ENCODE assay signal across 10 mouse cellular contexts in genomic region chr12:59216676-59217266, GRCm38 (mm10). TPM values are rescaled to one million over a fixed set of nuclear protein-coding genes. Genes with fewer than 3 reads are reported as not detected.
DNase-seq lines count a peak whose midpoint lies in the region; ATAC-seq and TF ChIP-seq lines count a peak whose summit lies in the region.
"Had no signal": no experiment of that assay in that cellular context is flagged by ENCODE, and none has a peak within 500 bp of the region (broad histone marks: within the 10 kb centered on the region; RNA-seq: fewer than 3 reads in every experiment).

No protein-coding gene starts in this region.

- WGBS in spleen, adult 2 months = 17% methylated on average over 6 of the region's 6 CpGs
- 11% methylated on average over 5 of the region's 6 CpGs for WGBS in macrophage (ENCODE audit: missing documents)

- H3K36me3 ChIP-seq in spleen, adult 2 months (ENCODE audit: control insufficient read depth, insufficient read depth, low read length) = no peaks in the 10 kb centered on the region
- H3K36me3 ChIP-seq in macrophage (ENCODE audit: inconsistent target) = 0 out of 2 replicates have a peak, but pooled peaks cover 3% of the 10 kb centered on the region

- H3K79me2 ChIP-seq in macrophage (ENCODE audit: inconsistent target) = peaks cover 71% of the 10 kb centered on the region

- peaks cover 16% of the 10 kb centered on the region for H3K4me1 ChIP-seq in spleen, adult 2 months (ENCODE audit: control insufficient read depth, insufficient read depth, insufficient read length)

- no peak for TF ChIP-seq CTCF in spleen, adult 2 months (IDR thresholded peaks at IDR 0.05; ENCODE audit: extremely low read depth, insufficient read depth, insufficient read length, insufficient replicate concordance)

- H3K27me3 ChIP-seq in spleen, adult 2 months (ENCODE audit: control insufficient read depth, insufficient read depth, low read length) = no peaks in the 10 kb centered on the region
- H3K27me3 ChIP-seq: kidney, embryonic 15.5 days; Patski had no signal

- TF ChIP-seq POLR2A in spleen, adult 2 months (IDR thresholded peaks at IDR 0.05; ENCODE audit: low read depth, low read length) = no peak

- peak; percentile 38 for ATAC-seq in granulocyte monocyte progenitor cell, adult 5-6 weeks (replicated peaks; ENCODE audit: poor library complexity, severe bottlenecking)
- ATAC-seq: Patski had no signal

- H3K27ac ChIP-seq in spleen, adult 2 months (ENCODE audit: insufficient read depth, low read length) = peak overlapping the region; percentile 71; the same call in 1 of the 2 replicates
- H3K27ac ChIP-seq in macrophage = peak overlapping the region; percentile 87
- H3K27ac ChIP-seq: kidney, embryonic 15.5 days had no signal

- no peak for DNase-seq in spleen, adult 2 months (ENCODE audit: low read depth in 1 of 2, low spot score in 2 of 2)
- no peak for DNase-seq in spleen, postnatal 10 days (ENCODE audit: low spot score in 2 of 2)
- DNase-seq in adrenal gland, adult 18-20 months (ENCODE audit: low spot score in 2 of 2) = no peak
- no peak for DNase-seq in embryo, embryonic 11 days
- no peak for DNase-seq in c-Kit-positive CD71-positive TER-119-positive erythroid progenitor cells, embryonic 14.5 days (ENCODE audit: low spot score)
- DNase-seq: thymus, postnatal 36 days had no signal

- no peak overlapping the region; the same call in 1 of the 2 replicates for H3K4me3 ChIP-seq in spleen, adult 2 months (ENCODE audit: extremely low read depth, insufficient read depth, insufficient read length)
- peak overlapping the region; percentile 92 for H3K4me3 ChIP-seq in macrophage (ENCODE audit: inconsistent target)

RNA-seq across cellular contexts. Expression of gene Fbxo33, which starts 2.8 kb away (rescaled TPM):
- 6.5 and 6.9 TPM in 2 replicates for polyA plus RNA-seq in spleen, adult 2 months (2012; rRNA removed)
- total RNA-seq in granulocyte monocyte progenitor cell, adult 5-6 weeks (2014; fragmentation: Nextera tagmentation) = 23.9 and 28.1 TPM in 2 replicates
- total RNA-seq in granulocyte monocyte progenitor cell, adult 5-6 weeks (2017) = 44.7 and 49.9 TPM in 2 replicates
- 10 to 100 TPM in 16 of 26 experiments, 1 to 10 TPM in 10; 3.1 to 25.9 (median 13.3) TPM for total RNA-seq in macrophage (2018; cell fraction: chromatin; rRNA removed)
- 10 to 100 TPM; 19.7 to 30.7 (median 25.9) TPM for total RNA-seq in macrophage (2018; cell fraction: cytosol; rRNA removed)
- 10 to 100 TPM in 25 of 26 experiments, 1 to 10 TPM in 1; 8.5 to 41.5 (median 25.1) TPM for total RNA-seq in macrophage (2018; cell fraction: nucleus; rRNA removed)
- 20.6 to 26.1 TPM (median 23.0 TPM) in 3 replicates for polyA plus RNA-seq in macrophage (2018)
- 10 to 100 TPM; 38.3 to 47.3 TPM for total RNA-seq in adrenal gland, adult 18-20 months (2021)
